Mouse (Mus musculus) heart, postnatal 14 days (tissue): ENCODE results near the gene Pfkm. TPM values are rescaled to one million over a fixed set of nuclear protein-coding genes. Genes with fewer than 3 reads are reported as not detected.

ENCODE experiments used
- DNase-seq, 2 experiments: peaks; one replicate each; pipeline ENCODE4 v3.0.0; 2021 to 2022
- intact Hi-C: fragments of 180-260 bp; cut with DNase I; formaldehyde crosslinking; loops from one replicate; pipeline ENCODE4 v1.15.1; 2025
- long read RNA-seq, 2 experiments: library from polyadenylated mRNA; stranded (forward); transcript quantifications; one replicate each; pipeline ENCODE4 v2.0.0; 2021
- total RNA-seq, 2 experiments: library from RNA; stranded (reverse); gene quantifications; 2 replicates each; pipeline ENCODE4 v1.2.3; 2021

The Pfkm gene
- total RNA-seq: 100 to 1,000 TPM; 739 to 748 TPM
- long read RNA-seq, experiment 1, transcript Pfkm-201 (23 exons, 2,879 nt): major isoform, 404 of 585 reads
- long read RNA-seq, experiment 1, partial matches to known transcripts: 134 of 585 reads
- long read RNA-seq, experiment 1, other reads (novel, unspliced or antisense): 47 of 585 reads
- long read RNA-seq, experiment 2, transcript Pfkm-201 (23 exons, 2,879 nt): major isoform, 342 of 469 reads
- long read RNA-seq, experiment 2, partial matches to known transcripts: 89 of 469 reads
- long read RNA-seq, experiment 2, other reads (novel, unspliced or antisense): 38 of 469 reads

DNA sequence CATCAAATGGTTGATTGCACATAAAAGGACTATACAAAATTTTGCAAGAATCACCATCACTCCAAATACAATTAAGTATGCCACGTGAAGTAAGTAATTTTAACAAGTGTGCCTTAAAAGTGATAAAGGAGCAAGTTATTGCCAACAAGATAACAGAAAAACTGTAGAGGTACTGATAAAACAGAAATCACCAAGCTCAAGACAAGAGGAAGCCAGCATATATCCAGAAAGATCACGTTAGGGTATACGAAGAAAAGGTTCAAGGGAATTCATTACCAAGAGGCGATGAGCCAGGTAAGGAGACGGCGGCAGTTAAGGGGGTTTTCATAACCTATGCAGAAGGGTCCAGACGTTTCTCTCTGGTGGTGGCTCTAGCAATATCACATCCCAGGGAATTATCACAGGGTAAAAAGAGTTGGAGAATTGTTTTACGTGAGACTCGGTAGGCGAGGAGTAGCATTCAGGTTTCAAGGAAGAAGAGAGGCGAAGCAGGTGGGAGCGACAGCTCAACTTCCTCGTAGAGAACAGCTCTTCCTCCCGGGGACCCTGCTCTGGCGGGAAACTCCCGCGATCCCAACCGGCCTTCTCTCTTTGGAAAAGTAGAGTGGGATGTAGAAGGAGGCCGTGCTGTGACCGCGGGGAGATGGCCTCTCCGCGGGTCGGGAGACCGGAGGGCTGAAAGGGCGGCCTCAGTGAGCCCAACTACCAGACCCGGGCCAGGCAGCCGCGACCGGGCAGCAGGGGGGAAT, at the start of gene Pfkm:
TSS of gene Pfkm (plus strand) at position 218 of the 749 bp plus-strand sequence.
- DNase-seq: no peak
- intact Hi-C loops: loop anchor here (1.0 to 10.0 kb wide), 4 partner anchors 16 to 422 kb away; no protein-coding TSS in a partner anchor

DNA sequence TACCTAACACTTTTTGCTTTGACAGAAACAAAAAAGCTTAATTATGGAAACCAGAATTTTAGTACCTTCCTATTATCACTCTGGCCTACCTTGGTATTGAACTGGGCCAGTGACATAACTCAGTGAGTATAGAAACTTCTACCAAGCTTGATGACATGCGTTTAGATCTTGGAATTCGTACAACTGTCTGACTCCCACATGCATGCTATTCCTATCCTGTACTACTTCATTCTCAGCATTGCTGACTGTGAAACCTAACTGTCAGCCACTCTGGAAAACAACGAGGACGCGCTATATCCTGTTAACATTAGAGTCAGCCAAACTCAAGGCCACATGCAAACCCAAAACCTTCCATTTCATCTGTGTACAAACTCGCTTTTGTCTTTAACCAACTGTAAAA, 48.4 kb upstream of the Pfkm start:
- DNase-seq: no peak
- intact Hi-C loops: no loop called here

DNA sequence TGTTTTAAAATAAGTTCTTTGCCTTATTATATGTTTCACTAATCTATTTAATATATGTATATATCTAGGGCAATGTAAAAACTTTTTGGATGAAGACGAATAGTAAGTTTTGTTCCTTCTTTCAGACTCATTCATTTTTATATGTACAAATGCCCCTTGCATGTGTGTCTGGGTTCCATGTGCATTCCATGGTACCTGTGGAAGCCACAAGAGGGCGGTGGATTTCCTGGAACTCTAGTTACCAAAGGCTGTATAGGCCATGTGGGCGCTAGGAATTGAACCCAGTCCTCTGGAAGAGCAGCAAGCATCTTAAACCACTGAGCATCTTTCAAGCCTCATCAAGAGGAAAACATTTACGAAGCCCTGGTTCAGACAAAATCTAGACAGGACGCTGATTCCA, 48.0 kb upstream of the Pfkm start:
- intact Hi-C loops: no loop called here
- DNase-seq: no peak

DNA sequence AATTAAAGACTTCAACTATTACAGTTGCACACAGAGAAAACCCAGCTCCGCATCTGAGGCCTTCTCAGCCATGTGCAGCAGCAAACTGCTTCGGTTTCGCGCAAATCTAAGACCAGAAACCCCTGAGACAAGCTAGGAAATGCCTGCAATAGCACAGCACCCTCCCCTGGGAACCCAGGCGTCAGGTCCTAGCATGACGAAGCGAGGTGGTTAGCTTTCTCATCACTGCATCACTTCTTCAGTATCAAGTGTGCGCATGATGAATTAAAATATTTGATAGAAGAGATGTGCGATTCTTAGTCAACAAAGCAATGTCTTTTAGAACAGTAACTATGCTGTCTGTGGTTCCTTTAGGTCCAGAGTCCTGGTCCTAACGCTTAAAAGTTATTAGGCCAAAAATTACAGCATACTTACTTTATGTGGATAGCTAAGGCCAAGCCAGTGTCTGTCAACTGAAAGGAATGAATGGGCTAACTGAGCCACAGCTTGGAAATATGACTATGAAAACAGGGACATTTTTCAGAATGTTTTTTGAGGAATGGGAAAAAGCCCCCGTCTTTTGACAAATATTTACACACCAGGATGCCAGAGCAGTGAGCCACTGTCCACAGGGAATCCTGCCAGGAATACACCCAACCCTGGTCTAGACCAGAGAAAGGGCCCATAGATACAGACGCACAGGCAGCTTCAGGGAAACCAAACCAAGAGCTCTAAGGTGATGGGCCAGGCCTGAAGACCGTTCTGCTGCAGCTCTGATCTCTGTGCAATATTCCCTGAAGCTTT, 43.3 kb upstream of the Pfkm start:
- no peak for DNase-seq
- intact Hi-C loops: no loop called here

DNA sequence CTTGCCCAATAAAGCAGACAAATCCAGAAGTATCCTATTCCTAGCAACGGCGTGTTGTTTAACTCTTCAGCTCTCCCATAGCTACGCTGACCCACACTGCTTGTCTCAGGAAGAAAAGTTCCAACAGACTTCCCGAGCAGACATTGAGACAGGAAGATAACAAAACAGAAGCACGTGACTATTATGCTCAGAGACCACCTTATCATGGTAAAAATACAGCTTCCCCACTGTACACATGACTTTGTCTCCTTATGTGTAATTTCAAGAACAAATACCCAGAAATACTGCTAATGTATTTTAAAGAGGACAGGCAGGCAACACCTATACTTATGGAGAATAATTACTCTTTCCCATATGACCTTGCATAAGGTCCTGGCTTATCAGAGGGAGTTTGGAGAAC, 40.7 kb upstream of the Pfkm start:
- no peak for DNase-seq
- intact Hi-C loops: no loop called here

DNA sequence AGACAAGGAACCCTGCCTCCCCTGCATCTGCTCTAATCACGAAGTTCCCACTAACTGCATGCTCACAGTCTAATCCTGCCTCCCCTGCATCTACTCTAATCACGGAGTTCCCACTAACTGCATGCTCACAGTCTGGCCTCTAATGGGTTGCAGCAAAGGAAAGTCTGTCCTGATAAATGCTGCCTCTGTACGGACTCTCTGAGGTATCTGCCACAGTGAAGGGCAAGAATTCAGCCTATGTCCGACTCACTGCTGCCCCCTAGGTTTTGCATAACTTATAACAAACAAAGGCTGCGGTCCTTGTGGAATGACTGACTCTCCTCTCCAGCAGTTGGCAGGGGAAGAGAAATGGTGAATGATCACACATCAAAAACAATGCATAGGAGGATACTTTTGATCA, 37.1 kb upstream of the Pfkm start:
- intact Hi-C loops: no loop called here
- peak; percentile 18 to 54 for DNase-seq

DNA sequence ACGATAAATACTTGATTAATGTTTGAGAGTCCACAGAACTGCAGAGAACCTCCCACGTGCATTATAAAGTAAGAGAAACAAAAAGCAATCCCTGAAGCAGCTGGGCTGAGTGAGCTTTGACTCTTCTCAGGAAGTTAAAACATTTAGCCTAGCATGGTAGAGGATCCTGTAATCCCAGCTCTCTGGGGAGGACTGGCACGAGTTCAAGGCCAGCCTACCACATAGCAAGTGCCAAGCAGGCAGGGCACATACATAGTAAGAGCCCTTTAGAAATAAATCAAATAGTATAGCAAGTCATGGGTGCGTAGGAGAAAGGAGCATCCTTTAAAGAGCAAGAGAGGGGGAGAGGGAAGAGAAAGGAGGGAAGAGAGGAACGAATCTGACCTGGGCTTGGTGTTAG, 26.5 kb upstream of the Pfkm start:
- intact Hi-C loops: no loop called here
- no peak for DNase-seq

DNA sequence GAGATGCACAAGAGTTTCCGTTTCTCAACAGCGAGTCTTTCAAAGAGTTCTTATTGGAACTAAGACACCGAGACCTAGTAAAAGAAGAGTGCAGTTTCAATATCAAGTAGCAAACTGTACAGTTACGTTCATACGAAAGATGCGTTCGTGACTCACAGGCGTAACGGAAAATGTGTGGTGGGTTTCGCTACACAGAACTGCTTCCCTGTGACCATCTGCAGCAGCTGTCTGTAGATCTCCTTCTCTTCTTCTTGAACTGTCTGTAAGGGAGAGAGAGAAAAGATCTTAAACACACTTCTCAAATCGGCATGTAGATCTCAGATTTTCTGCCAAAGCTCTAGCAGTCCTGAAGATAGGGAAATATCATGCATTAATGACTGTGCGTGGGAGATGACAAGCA, 25.8 kb upstream of the Pfkm start:
- intact Hi-C loops: no loop called here
- no peak for DNase-seq

DNA sequence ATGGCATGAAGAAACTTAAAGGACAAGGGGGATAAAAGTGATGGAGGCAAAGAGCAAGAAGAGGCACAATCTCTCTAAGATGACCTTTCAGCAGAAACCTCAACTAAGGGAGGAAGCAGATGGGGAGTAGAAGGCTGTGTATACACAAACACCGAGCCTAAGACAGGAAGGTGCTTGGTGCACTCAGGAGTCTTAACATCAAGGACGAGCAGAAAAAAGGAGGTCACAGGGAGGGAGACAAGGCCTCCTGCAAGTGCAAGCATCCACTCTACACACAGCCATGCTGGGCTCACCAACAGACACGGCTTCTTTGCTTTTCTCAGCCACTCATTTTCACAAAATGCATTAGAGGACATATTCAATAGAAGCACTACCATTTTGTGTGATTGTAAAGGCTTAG, 24.9 kb upstream of the Pfkm start:
- DNase-seq: no peak
- intact Hi-C loops: no loop called here

DNA sequence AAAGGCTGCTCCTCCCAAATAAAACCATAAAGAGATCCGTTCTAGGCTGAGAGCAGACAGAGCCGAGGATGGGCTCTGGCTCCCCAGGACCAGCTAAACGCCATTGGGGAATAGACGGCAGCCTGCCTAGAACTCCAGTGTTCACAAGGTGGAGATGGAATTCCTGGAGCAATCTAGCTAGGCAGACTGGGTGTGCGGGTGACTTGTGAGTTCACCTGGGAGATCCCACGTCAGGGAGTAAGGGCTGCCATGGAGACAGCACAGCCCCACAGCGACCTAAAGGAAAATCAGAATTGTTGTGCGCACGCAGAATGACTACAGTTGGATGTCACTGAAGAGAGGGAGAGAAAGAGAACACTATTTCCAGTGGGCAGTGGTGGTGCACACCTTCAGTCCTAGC, 23.9 kb upstream of the Pfkm start:
- DNase-seq: no peak
- intact Hi-C loops: no loop called here

DNA sequence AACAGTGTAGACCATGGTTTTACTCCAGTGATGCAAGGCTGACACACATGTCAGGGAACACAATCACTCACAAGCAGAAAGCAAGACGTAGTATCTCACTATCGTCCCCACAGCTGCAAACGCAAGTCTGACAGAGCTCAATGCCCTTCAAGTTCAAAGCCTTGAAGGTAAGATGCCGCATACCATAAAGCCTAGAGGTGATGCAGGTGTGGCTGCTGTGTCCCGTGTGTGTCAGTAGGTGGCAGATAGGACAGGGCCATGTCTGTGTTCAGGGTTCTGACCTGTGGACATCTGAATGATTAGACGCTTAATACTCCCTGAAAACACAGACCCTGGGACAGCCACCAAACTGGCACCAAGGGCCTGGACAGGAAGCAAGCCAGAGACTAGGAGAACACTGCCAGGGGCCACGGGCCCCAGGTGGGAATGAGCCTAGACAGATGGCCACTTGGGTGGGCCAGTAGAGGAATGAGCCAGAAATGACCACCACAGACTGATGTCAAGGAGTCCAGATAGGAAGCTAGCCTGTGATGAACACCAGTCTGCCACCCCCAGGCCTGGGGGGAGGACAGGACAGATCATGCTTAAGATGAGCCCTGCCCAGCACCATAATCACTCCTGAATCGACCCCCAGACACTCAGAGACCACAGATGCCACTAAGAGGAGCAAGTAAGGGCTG, 22.7 kb upstream of the Pfkm start:
- intact Hi-C loops: no loop called here
- DNase-seq: no peak

DNA sequence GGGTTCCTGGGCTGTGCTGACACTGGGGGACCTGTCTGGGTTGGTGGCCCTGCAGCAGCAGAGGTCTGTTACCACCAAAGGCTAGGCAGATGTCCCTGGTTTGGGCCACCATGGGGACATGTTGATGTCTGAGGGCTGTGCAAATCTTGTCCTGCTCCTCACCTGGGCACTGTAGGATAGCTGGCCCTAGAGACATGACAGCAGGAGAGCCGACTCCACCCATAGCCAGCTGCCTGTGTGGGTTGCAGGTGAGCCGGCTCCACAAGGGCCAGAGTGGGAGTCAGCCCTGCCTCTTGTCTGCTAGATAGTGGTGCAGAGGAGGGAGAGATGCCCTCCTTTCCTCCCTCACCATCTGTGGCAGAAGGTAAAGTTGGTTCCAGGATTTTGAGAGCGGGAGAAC, 22.0 kb upstream of the Pfkm start:
- intact Hi-C loops: no loop called here
- no peak for DNase-seq

DNA sequence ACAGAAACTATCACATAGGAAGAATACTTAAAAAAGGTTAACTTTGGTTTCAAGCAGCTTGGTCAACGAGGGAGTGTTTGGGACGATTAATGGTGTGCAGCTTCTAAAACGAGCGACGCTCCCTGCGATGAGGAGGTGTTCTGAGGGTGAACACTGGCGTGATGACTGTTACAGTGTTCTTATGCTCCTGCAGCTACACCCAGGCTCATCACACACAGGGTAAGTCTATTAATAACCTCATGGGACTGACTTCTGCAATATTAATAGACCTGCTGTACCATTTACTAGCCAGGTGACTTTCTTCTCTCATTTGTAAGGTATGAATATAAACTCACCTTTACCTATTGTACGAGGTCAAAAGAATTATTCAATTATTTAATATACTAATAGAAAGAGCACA, 17.9 kb upstream of the Pfkm start:
- intact Hi-C loops: no loop called here
- DNase-seq: no peak

DNA sequence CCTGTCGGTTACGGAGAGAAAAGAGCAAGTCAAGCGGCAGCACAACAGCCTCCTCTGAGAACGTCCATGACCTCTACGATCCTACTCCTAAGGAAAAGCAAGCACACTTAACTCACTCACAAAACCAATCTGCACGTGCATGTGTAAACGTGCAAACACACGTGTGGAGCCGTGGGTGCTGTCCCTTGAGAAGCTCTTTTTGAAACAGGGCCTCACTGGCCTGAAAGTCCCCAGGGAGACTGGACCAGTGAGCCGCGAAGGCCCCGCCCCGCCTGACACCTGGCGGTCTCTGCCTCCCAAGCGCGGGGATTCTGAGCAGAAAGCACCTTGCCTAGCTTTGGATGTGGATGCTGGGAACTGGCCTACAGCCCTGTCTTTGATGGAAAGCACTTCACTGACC, 17.4 kb upstream of the Pfkm start:
- no peak for DNase-seq
- intact Hi-C loops: no loop called here

DNA sequence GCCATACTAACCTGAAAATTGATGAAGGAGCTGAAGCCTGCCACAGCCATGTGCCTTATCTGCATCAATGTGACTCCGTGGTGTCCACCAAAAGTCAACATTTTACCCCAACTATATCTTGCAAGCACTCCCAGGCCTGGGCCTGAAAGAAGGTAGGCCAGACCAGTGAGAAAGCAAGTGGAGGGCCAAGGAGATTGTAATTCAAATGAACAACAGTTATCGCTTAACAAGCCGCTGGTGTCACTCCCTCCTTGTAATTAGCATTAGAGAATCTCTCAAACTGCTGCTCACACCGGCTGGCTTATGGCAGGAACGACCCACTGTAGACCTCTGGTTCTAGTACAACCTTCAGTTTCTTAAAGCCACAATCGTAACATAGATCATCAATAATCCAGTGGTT, 15.5 kb upstream of the Pfkm start:
- DNase-seq: no peak
- intact Hi-C loops: no loop called here

DNA sequence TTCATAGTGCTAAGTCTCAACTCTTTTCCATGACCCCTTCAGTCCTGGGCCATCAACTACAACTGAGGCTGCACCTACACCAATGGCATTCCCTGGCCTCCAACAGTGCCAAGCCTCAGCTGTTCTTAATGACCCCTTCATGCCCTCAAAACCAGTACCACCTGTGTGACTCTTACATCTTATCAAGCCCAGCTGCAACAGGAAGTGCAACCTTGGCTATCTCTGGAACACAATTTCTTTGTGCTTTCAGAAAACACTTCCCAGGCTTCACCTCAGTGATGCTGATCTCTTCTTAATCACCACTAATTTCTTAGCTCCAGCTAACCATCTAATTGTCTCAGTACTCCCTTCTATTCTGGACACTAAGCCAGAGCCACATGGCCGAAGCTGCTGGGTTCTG, 3.5 kb upstream of the Pfkm start:
- no peak for DNase-seq
- intact Hi-C loops: no loop called here

DNA sequence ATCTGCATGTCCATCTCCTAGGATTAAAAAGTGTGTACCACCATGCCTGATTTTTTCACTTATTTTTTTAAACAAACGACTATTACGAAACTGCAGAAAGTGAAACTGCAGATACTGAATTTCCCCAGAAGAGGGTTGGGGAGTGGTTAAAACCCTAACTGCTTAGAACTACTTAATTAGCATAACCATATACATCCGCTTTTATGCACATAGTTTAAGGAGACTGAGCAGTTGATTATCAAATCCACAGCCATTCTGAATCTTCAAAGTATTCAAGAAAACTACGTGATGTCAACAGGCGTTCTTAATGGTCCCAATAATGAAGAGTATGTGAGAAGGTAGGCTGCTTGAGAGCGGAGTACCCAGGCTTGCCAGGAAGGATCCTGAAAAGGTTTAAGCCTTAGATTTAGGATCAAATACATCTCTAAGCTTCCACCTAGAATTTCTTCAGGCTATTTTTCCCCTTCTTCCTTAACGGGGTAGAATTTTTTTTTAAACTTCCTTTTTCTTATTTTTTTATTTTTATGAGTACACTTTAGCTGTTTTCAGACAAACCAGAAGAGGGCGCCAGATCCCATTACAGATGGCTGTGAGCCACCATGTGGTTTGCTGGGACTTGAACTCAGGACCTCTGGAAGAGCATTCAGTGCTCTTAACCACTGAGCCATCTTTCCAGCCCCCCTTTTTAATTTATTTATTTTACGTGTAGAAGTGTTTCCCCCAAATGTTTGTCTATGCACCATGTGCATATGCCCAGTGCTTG, 2.8 kb upstream of the Pfkm start:
- DNase-seq: peak; percentile 37 to 69
- intact Hi-C loops: loop anchor here (2.0 to 10.0 kb wide), 3 partner anchors 63 to 425 kb away; no protein-coding TSS in a partner anchor

DNA sequence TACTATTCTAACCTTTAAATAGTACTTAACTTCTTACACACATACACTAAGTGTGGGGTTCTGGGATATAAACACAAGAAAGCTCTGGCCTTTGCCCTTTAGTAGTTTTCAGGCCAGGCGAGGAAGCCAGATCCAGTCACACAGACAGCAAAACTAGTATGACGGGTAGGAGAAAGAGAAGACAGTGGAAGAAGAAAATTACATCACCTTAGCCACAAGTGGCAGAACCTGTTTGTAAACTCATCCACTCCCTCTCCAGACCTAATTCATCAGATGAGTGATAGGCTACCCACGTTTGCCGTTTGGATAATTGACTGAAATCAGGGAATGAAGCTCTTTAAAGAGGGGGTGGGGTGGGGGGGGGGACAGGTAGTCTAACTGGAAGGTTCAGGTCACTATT, 548 bp upstream of the Pfkm start:
- intact Hi-C loops: loop anchor here (2.0 to 10.0 kb wide), 4 partner anchors 61 to 423 kb away; no protein-coding TSS in a partner anchor
- DNase-seq: no peak

DNA sequence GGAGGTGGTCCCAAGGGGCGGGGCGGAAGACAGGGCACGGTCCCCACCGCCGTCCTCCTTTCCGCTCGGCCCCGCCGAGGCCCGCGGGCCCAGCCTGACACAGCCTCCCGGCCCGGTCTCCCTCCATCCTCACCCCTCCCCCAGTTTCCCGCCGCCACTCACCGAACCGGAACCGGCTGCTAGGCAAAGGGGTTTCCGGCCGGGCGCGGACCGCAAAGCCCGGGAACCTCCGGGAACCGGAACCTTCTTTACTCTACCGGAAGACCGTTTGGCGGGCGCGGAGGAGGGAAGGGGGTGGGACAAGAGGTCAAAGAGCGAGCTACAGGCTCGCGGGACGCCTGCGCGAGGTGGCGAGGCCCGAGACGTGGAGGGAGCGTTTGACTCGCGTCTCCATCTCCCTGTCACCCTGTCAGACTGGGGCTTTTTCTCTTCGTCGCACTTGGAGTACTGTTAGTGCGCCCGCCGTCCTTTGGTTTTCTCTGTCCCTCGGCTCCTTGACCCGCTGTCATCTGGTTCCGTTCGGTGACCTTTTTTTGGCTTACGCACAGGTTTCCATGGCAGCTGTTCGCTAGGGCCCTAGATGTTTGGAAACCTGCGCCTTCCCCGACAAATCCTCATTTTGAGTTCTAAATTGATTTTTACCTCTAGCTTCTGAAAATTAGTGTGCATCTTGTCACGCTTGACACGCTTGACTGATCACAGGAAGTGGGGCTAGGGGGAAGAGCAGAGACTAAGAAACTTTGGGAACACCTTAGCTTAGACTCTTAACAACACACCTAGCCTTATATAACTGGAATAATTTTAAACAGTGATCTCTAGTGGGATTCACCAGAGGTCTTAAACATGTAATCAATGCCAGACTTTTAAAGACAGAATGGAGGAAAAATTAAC, 977 bp downstream of the Pfkm start, which contains the start of gene Senp1:
TSS of gene Senp1 (minus strand) at position 624 of the 891 bp plus-strand sequence.
- DNase-seq: peak; percentile 90 to 91
- intact Hi-C loops: loop anchor here (1.0 to 10.0 kb wide), 4 partner anchors 15 to 421 kb away; no protein-coding TSS in a partner anchor
